17 mouse cellular contexts compared by ENCODE assay signal in the genomic region with DNA sequence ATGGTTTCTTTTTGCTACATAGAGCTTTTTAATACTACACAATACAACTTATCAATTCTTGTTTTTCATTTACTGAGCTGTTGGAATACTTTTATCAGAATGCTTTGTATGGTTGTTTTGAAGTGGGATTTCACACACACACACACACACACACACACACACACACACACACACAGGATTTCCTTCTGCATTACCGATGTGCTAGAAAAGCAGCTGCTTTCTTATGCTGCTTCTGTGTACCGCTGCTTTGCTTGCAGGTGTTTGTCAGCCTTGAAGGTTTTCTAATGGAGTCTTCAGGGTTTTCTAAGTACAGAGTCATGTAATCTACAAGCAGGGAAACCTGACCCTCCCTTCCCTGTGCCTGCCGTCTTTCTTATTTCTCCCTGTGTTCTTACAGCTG. TPM values are rescaled to one million over a fixed set of nuclear protein-coding genes. Genes with fewer than 3 reads are reported as not detected.
"Had no signal": no experiment of that assay in that cellular context is flagged by ENCODE, and none has a peak within 500 bp of the region (broad histone marks: within the 10 kb centered on the region; RNA-seq: fewer than 3 reads in every experiment).

No protein-coding gene starts in this region.

- H3K36me3 ChIP-seq: limb, embryonic 10.5 days; liver, embryonic 12.5 days; midbrain, embryonic 10.5 days; neural tube, embryonic 13.5 days had no signal

- H3K4me3 ChIP-seq: limb, embryonic 10.5 days; liver, embryonic 12.5 days; midbrain, embryonic 10.5 days; neural tube, embryonic 13.5 days had no signal

- H3K27me3 ChIP-seq: liver, embryonic 12.5 days; neural tube, embryonic 13.5 days had no signal

- DNase-seq: kidney, adult 11 months; kidney, adult 9 months; kidney, postnatal 36 days; lung, embryonic 14.5 days; lung, postnatal 10 days; lung, postnatal 4 days; midbrain, embryonic 14.5 days; retina, postnatal 1 day had no signal

- H3K27ac ChIP-seq: kidney, postnatal 0 days; limb, embryonic 10.5 days; liver, embryonic 12.5 days; midbrain, embryonic 10.5 days; neural tube, embryonic 13.5 days; stomach, postnatal 0 days had no signal

- H3K9ac ChIP-seq: liver, embryonic 12.5 days; lung, embryonic 14.5 days; neural tube, embryonic 13.5 days had no signal

- H3K4me1 ChIP-seq: liver, embryonic 12.5 days; midbrain, embryonic 10.5 days; neural tube, embryonic 13.5 days had no signal

RNA-seq across cellular contexts. Expression of gene Ephx4, which starts 48.6 kb away (rescaled TPM):
- total RNA-seq: megakaryocyte, adult 5-6 weeks; monocyte, adult 5-6 weeks had no signal
- polyA plus RNA-seq: liver, embryonic 12.5 days; liver, embryonic 16.5 days had no signal
